Mouse (Mus musculus): ENCODE measurements around the gene Ndc1.

Gene Ndc1

GRCm38 (mm10) chr4:107442891-107443483 is 75.4 kb downstream of the Ndc1 start:
- no peak for DNase-seq (ENCODE audit: low spot score)

GRCm38 (mm10) chr4:107443621-107444020 is 76.0 kb downstream of the Ndc1 start:
- DNase-seq (ENCODE audit: low spot score) = no peak

GRCm38 (mm10) chr4:107448481-107448880 is 80.9 kb downstream of the Ndc1 start:
- DNase-seq (ENCODE audit: low spot score) = no peak

DNA sequence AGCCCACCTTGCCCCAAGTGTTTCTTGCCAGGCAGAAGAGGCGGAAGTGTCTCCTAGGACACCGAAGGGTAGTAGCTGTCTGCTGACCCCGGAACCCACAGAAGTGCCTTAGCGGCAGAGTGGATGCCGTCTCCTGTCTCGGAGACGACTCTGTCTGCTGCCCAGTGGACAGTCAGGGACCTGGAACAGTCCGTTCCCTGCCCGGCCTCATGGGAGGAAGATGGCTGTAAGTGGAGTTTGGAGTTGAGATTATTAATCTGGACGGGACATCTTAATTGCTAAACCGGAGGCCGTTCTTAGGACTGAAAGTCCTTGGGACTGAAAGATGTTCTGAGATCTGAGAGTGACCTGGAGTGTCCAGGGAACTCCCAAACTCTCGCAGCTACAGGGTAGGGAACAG is 81.9 kb downstream of the Ndc1 start:
- DNase-seq (ENCODE audit: low spot score) = no peak

DNA sequence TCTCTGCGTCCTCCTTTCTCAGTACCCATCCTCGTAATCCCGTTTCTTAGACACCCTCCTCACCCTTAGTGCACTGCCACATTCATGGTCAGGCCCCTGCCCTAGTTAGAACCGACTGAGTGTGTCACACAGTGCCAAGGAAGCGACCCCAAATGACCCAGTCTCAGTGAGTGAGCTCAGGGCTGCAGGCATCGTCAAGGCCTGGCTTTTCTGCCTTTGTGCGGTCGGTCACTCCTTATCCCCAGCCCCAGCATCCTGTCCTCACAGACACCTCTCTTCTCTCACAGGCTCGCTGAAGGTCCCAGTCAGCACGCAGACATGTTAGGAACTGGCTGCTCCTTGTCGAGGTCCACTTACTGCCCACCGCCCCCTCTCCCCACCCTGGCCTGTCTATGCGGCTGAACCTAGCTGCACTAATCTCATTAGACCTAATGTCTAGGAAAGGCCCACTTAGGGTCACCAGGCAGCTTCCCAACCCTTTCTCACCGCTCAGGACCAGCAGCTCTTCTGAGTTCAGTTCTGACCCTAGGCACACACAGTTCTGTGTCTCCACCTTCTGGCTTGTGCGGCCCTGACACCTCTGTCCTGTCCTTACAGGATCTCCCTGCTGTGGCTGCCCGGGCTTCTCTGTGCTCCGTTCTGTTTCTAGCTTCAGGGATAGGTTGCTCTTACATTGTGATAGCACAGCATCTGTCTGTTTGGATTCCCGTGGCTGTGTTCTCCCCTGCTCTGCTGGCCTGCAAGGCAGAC is 84.9 kb downstream of the Ndc1 start:
- DNase-seq (ENCODE audit: low spot score) = no peak

- peak; percentile 77 for DNase-seq (ENCODE audit: low spot score)
Observed at GRCm38 (mm10) chr4:107453141-107453984, 85.8 kb downstream of the Ndc1 start.

GRCm38 (mm10) chr4:107457602-107458001 is 90.0 kb downstream of the Ndc1 start:
- DNase-seq (ENCODE audit: low spot score) = no peak

DNA sequence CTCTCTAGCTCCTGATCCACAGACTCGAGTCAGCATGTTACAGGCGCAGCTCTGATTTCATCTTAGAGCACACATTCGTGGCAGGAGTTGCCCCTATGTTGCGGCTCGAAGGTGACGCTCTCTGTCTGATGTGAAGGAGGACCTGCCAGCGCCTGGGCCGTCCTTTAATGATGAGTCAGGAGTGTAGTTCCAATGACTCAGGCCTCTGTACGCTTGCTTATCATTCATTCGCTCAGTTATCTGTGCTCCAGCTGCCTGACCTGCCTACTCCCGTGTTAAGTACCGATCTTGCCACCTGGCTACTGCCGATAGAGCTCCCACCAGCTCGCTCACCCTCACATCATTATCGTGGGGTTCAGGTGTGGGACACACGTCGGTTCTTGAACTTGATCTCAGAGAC is 91.3 kb downstream of the Ndc1 start:
- no peak for DNase-seq (ENCODE audit: low spot score)

DNA sequence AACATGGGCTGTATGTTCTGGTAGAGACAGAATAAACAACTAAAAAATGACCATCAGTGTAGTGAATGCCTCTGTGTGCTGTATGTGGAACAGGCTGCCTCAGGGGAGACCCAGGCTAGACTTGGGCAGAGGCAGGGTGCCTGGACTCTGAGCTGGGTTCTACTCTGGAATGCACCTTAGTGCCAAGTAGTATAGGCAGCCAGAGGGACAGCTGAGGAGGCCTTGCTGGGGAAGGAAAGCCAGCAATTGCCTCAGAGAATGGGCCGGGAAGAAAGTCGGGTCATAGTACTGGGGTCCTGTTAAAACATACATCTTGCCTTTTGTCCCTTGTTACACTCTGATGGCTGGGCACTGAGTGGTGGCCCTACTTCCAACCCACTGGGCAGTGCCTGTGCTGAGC is 91.9 kb downstream of the Ndc1 start:
- no peak for DNase-seq (ENCODE audit: low spot score)

- DNase-seq (ENCODE audit: low spot score) = no peak
Observed at GRCm38 (mm10) chr4:107460468-107460867, 92.9 kb downstream of the Ndc1 start.

Data from layer of hippocampus, adult 9-10 months (tissue).